Mouse (Mus musculus) brain, adult 10 weeks (tissue): ENCODE results near the gene Adam20. TPM values are rescaled to one million over a fixed set of nuclear protein-coding genes. Genes with fewer than 3 reads are reported as not detected.

Experiments
- polyA plus RNA-seq: library from polyadenylated mRNA; stranded (reverse); fragments of 350-450 nt; fragmentation: Illumina TruSeq; extraction: RNeasy Lipid Tissue Mini Kit (QIAGEN cat#74804); gene quantifications from one replicate; pipeline ENCODE4 v1.2.3, GENCODE M21; 2015; ENCODE audit warnings: low read depth, low replicate concordance

Adam20 gene
- not detected for polyA plus RNA-seq

GRCm38 (mm10) chr8:40792973-40793372, at the start of gene Adam20:
Gene Adam20 (plus strand): TSS chr8:40793273.

GRCm38 (mm10) chr8:40751908-40752307, 41.2 kb upstream of the Adam20 start, which contains the start of gene Adam25:
Gene Adam25 (plus strand): TSS chr8:40752208.

Other genes with a start within 250 kb of the Adam20 start
- not detected for gene Adam24, start 118.2 kb upstream of the Adam20 start, polyA plus RNA-seq
- not detected for gene Adam25, start 41.1 kb upstream of the Adam20 start, polyA plus RNA-seq
- gene Adam39, start 29.7 kb downstream of the Adam20 start, polyA plus RNA-seq: not detected